10 mouse cellular contexts compared by ENCODE assay signal in genomic region chr10:128310177-128310576, GRCm38 (mm10). TPM values are rescaled to one million over a fixed set of nuclear protein-coding genes. Genes with fewer than 3 reads are reported as not detected.
DNase-seq lines count a peak whose midpoint lies in the region; ATAC-seq lines count a peak whose summit lies in the region.
"Had no signal": no experiment of that assay in that cellular context is flagged by ENCODE, and none has a peak within 500 bp of the region (broad histone marks: within the 10 kb centered on the region; RNA-seq: fewer than 3 reads in every experiment).

No protein-coding gene starts in this region.

- no peak overlapping the region for H3K27ac ChIP-seq in midbrain, embryonic 11.5 days (ENCODE audit: low read depth, low read length)
- no peak overlapping the region for H3K27ac ChIP-seq in midbrain, embryonic 10.5 days (replicated peaks)
- H3K27ac ChIP-seq in neural tube, embryonic 14.5 days (ENCODE audit: low read depth, low read length): no peak overlapping the region

- no peaks in the 10 kb centered on the region for H3K9me3 ChIP-seq in midbrain, embryonic 11.5 days (ENCODE audit: control insufficient read depth, low read length)
- H3K9me3 ChIP-seq in midbrain, embryonic 10.5 days (replicated peaks): no peaks in the 10 kb centered on the region
- no peaks in the 10 kb centered on the region for H3K9me3 ChIP-seq in neural tube, embryonic 14.5 days (ENCODE audit: control insufficient read depth, low read length)

- no peaks in the 10 kb centered on the region for H3K4me1 ChIP-seq in midbrain, embryonic 11.5 days (ENCODE audit: control insufficient read depth, insufficient read depth, low read length)
- no peaks in the 10 kb centered on the region for H3K4me1 ChIP-seq in midbrain, embryonic 10.5 days
- peaks cover 5% of the 10 kb centered on the region for H3K4me1 ChIP-seq in neural tube, embryonic 14.5 days (ENCODE audit: control insufficient read depth, insufficient read depth, low read length)

- 88% methylated on average over 11 of the region's 11 CpGs for WGBS in midbrain, embryonic 11.5 days
- WGBS in midbrain, embryonic 10.5 days: 89% methylated on average over 11 of the region's 11 CpGs
- WGBS in neural tube, embryonic 14.5 days: 54% methylated on average over 11 of the region's 11 CpGs

- DNase-seq in cerebellum, adult 11 months: peak; percentile 45
- no peak for DNase-seq in cerebellum, postnatal 4 days (ENCODE audit: low spot score in 2 of 2)
- peak; percentile 14 for DNase-seq in midbrain, embryonic 11.5 days (ENCODE audit: low spot score, missing footprints)
- no peak for DNase-seq in midbrain, embryonic 10.5 days (ENCODE audit: low spot score)
- DNase-seq in heart, postnatal 4 days: peak; percentile 69
- no peak for DNase-seq in embryo, embryonic 9.5 days (ENCODE audit: extremely low spot score)

- no peak overlapping the region for H3K4me2 ChIP-seq in midbrain, embryonic 11.5 days
- no peak overlapping the region for H3K4me2 ChIP-seq in neural tube, embryonic 14.5 days (ENCODE audit: low read depth, low read length)

- ATAC-seq in midbrain, embryonic 11.5 days (ENCODE audit: low FRiP score): no peak
- ATAC-seq in neural tube, embryonic 14.5 days (ENCODE audit: low read depth): peak; percentile 68; the same call in 1 of the 2 replicates
- ATAC-seq in erythroblast, adult 5-6 weeks (replicated peaks; ENCODE audit: low FRiP score, poor library complexity, severe bottlenecking): no peak

- H3K9ac ChIP-seq in midbrain, embryonic 11.5 days (ENCODE audit: low read length): no peak overlapping the region
- no peak overlapping the region for H3K9ac ChIP-seq in neural tube, embryonic 14.5 days (replicated peaks; ENCODE audit: low read depth, low read length)

- H3K27me3 ChIP-seq in midbrain, embryonic 11.5 days (ENCODE audit: control insufficient read depth, insufficient read depth, low read length): no peaks in the 10 kb centered on the region
- H3K27me3 ChIP-seq in midbrain, embryonic 10.5 days (ENCODE audit: low read depth, poor library complexity, severe bottlenecking): no peaks in the 10 kb centered on the region
- H3K27me3 ChIP-seq in neural tube, embryonic 14.5 days (ENCODE audit: control insufficient read depth, insufficient read depth, low read length): no peaks in the 10 kb centered on the region

- H3K4me3 ChIP-seq in midbrain, embryonic 11.5 days (ENCODE audit: low read depth, low read length): no peak overlapping the region
- no peak overlapping the region for H3K4me3 ChIP-seq in midbrain, embryonic 10.5 days
- no peak overlapping the region for H3K4me3 ChIP-seq in neural tube, embryonic 14.5 days (ENCODE audit: low read depth, low read length)

- peaks cover 25% of the 10 kb centered on the region for H3K36me3 ChIP-seq in midbrain, embryonic 11.5 days (ENCODE audit: control insufficient read depth, insufficient read depth, low read length)
- peaks cover 90% of the 10 kb centered on the region for H3K36me3 ChIP-seq in midbrain, embryonic 10.5 days
- H3K36me3 ChIP-seq in neural tube, embryonic 14.5 days (ENCODE audit: control insufficient read depth, insufficient read depth, low read length): peaks cover 25% of the 10 kb centered on the region

RNA-seq across cellular contexts. Expression of gene Pan2, which starts 7.0 kb away (rescaled TPM):
- 37.2 and 37.5 TPM in 2 replicates for polyA plus RNA-seq in midbrain, embryonic 11.5 days (2014; fragmentation: Nextera tagmentation; extraction: Ambion mirVana)
- polyA plus RNA-seq in midbrain, embryonic 10.5 days (2016; fragmentation: Nextera tagmentation; extraction: Ambion mirVana): 43.3 and 50.2 TPM in 2 replicates
- 10 to 100 TPM; 17.6 to 18.1 TPM for total RNA-seq in heart, postnatal 4 days (2021)
- polyA plus RNA-seq in neural tube, embryonic 14.5 days (2014; fragmentation: Nextera tagmentation; extraction: Ambion mirVana): 19.0 and 21.4 TPM in 2 replicates
- 7.9 and 8.8 TPM in 2 replicates for total RNA-seq in erythroblast, adult 5-6 weeks (2015; ENCODE audit: low replicate concordance)
- total RNA-seq in erythroblast, adult 5-6 weeks (2017; ENCODE audit: low replicate concordance): 7.5 and 8.9 TPM in 2 replicates

RNA-seq across cellular contexts. Expression of gene Il23a, which starts 11.6 kb away (rescaled TPM):
- polyA plus RNA-seq in midbrain, embryonic 11.5 days (2014; fragmentation: Nextera tagmentation; extraction: Ambion mirVana): not detected in 2 replicates
- polyA plus RNA-seq in midbrain, embryonic 10.5 days (2016; fragmentation: Nextera tagmentation; extraction: Ambion mirVana): not detected in 2 replicates
- 1 to 10 TPM; 1.5 to 2.2 TPM for total RNA-seq in heart, postnatal 4 days (2021)
- 0.18 and 0.29 TPM in 2 replicates for polyA plus RNA-seq in neural tube, embryonic 14.5 days (2014; fragmentation: Nextera tagmentation; extraction: Ambion mirVana)
- total RNA-seq in erythroblast, adult 5-6 weeks (2015; ENCODE audit: low replicate concordance): not detected in 2 replicates
- total RNA-seq in erythroblast, adult 5-6 weeks (2017; ENCODE audit: low replicate concordance): not detected in 2 replicates
- total RNA-seq: left cerebral cortex, adult 18-20 months had no signal
- polyA plus RNA-seq: small intestine, adult 2 months had no signal

RNA-seq across cellular contexts. Expression of gene Cnpy2, which starts 12.1 kb away (rescaled TPM):
- 222 and 239 TPM in 2 replicates for polyA plus RNA-seq in midbrain, embryonic 11.5 days (2014; fragmentation: Nextera tagmentation; extraction: Ambion mirVana)
- 245 and 259 TPM in 2 replicates for polyA plus RNA-seq in midbrain, embryonic 10.5 days (2016; fragmentation: Nextera tagmentation; extraction: Ambion mirVana)
- total RNA-seq in heart, postnatal 4 days (2021): 100 to 1,000 TPM in 1 of 2 experiments, 10 to 100 TPM in 1; 92.1 to 100 TPM
- polyA plus RNA-seq in neural tube, embryonic 14.5 days (2014; fragmentation: Nextera tagmentation; extraction: Ambion mirVana): 194 and 198 TPM in 2 replicates
- total RNA-seq in erythroblast, adult 5-6 weeks (2015; ENCODE audit: low replicate concordance): 30.7 and 48.6 TPM in 2 replicates
- total RNA-seq in erythroblast, adult 5-6 weeks (2017; ENCODE audit: low replicate concordance): 15.5 and 38.3 TPM in 2 replicates

RNA-seq across cellular contexts. Expression of gene Cs, which starts 27.4 kb away (rescaled TPM):
- 236 and 248 TPM in 2 replicates for polyA plus RNA-seq in midbrain, embryonic 11.5 days (2014; fragmentation: Nextera tagmentation; extraction: Ambion mirVana)
- 237 and 248 TPM in 2 replicates for polyA plus RNA-seq in midbrain, embryonic 10.5 days (2016; fragmentation: Nextera tagmentation; extraction: Ambion mirVana)
- total RNA-seq in heart, postnatal 4 days (2021): 100 to 1,000 TPM; 819 to 825 TPM
- 281 and 297 TPM in 2 replicates for polyA plus RNA-seq in neural tube, embryonic 14.5 days (2014; fragmentation: Nextera tagmentation; extraction: Ambion mirVana)
- 60.5 and 67.5 TPM in 2 replicates for total RNA-seq in erythroblast, adult 5-6 weeks (2015; ENCODE audit: low replicate concordance)
- 26.2 and 30.6 TPM in 2 replicates for total RNA-seq in erythroblast, adult 5-6 weeks (2017; ENCODE audit: low replicate concordance)

RNA-seq across cellular contexts. Expression of gene Stat2, which starts 39.8 kb away (rescaled TPM):
- polyA plus RNA-seq in midbrain, embryonic 11.5 days (2014; fragmentation: Nextera tagmentation; extraction: Ambion mirVana): 14.9 and 16.7 TPM in 2 replicates
- 12.6 and 16.1 TPM in 2 replicates for polyA plus RNA-seq in midbrain, embryonic 10.5 days (2016; fragmentation: Nextera tagmentation; extraction: Ambion mirVana)
- 10 to 100 TPM in 1 of 2 experiments, 1 to 10 TPM in 1; 10.0 TPM for total RNA-seq in heart, postnatal 4 days (2021)
- polyA plus RNA-seq in neural tube, embryonic 14.5 days (2014; fragmentation: Nextera tagmentation; extraction: Ambion mirVana): 21.0 and 23.1 TPM in 2 replicates
- 14.8 and 25.1 TPM in 2 replicates for total RNA-seq in erythroblast, adult 5-6 weeks (2015; ENCODE audit: low replicate concordance)
- total RNA-seq in erythroblast, adult 5-6 weeks (2017; ENCODE audit: low replicate concordance): 16.0 and 25.2 TPM in 2 replicates

Comparison
In these comparisons a context has a peak if more than half of its experiments do, and no peak if none do; other contexts are left out.
1. DNase-seq: peak in cerebellum, adult 11 months (single experiment), midbrain, embryonic 11.5 days (single experiment) and heart, postnatal 4 days (single experiment); none in cerebellum, postnatal 4 days (0 of 2), midbrain, embryonic 10.5 days (single experiment) and embryo, embryonic 9.5 days (single experiment).